Mouse (Mus musculus) midbrain, embryonic 15.5 days (tissue): ENCODE measurements around the gene Smim14. TPM values are rescaled to one million over a fixed set of nuclear protein-coding genes. Genes with fewer than 3 reads are reported as not detected.
"Not testable (repeated sequence)": the region's sequence is repeated elsewhere in the genome, so short reads cannot be mapped to it uniquely, and the experiment has no call there.

Experiments
- ATAC-seq: fragments of 200-750 bp; cut with Nextera tagmentation; replicated peaks from 2 replicates; pipeline ENCODE4 v1.8.0; 2017; ENCODE audit warnings: moderate TSS enrichment
- H3K27ac ChIP-seq: fragments of 300-500 bp; sonication (generic); 2 replicates; pipeline ENCODE4 v1.5.1; 2015; ENCODE audit warnings: mild to moderate bottlenecking, inconsistent platforms
- H3K27me3 ChIP-seq: fragments of 300-500 bp; sonication (generic); replicated peaks from 2 replicates; pipeline ENCODE4 v1.6.1; 2015; ENCODE audit warnings: inconsistent platforms
- H3K36me3 ChIP-seq: fragments of 300-500 bp; sonication (generic); replicated peaks from 2 replicates; pipeline ENCODE4 v1.6.1; 2015; ENCODE audit warnings: inconsistent platforms
- H3K4me1 ChIP-seq: fragments of 300-500 bp; sonication (generic); 2 replicates; pipeline ENCODE4 v1.6.1; 2015; ENCODE audit warnings: inconsistent platforms
- H3K4me2 ChIP-seq: fragments of 300-500 bp; sonication (generic); 2 replicates; pipeline ENCODE4 v1.6.1; 2015; ENCODE audit warnings: inconsistent platforms, mild to moderate bottlenecking, moderate library complexity
- H3K4me3 ChIP-seq: fragments of 300-500 bp; sonication (generic); 2 replicates; pipeline ENCODE4 v1.5.1; 2015; ENCODE audit warnings: mild to moderate bottlenecking, inconsistent platforms
- H3K9ac ChIP-seq: fragments of 300-500 bp; sonication (generic); 2 replicates; pipeline ENCODE4 v1.6.1; 2015; ENCODE audit warnings: mild to moderate bottlenecking, inconsistent platforms
- H3K9me3 ChIP-seq: fragments of 300-500 bp; sonication (generic); 2 replicates; pipeline ENCODE4 v1.6.1; 2016; ENCODE audit warnings: inconsistent platforms
- WGBS: fragments of 180-500 bp; shearing (Covaris S2); methylation state at CpG from one replicate; pipeline ENCODE4 v1.1.7; 2015; ENCODE audit warnings: mixed read lengths; 5-methylcytosine and 5-hydroxymethylcytosine counted together
- polyA plus RNA-seq: library from polyadenylated mRNA; unstranded; fragments of >200 nt; fragmentation: Nextera tagmentation; extraction: Ambion mirVana; gene quantifications from 2 replicates; pipeline ENCODE4 v1.2.1, GENCODE M21; 2015

Gene Smim14
- polyA plus RNA-seq, 1 experiment from 2014 or later, result 193 TPM

DNA sequence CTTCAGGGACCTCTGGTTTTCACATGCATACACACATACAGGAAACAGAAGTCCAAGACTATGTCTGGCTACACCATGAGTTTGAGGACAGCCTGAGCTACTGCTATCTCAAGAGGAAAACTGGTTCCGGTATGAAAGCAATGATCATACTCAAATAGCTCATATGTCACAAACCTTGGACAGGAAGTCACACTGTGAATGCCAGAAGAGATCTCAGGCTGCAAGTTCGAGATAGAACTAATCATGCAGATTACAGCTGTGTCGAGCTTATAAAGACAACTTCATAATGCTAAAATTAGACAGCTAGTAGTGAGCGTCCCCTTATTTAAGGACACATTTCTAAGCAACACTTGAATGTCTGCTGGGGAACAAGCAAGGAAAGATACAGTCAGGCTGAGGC is 56.5 kb downstream of the Smim14 start:
- Histone ChIP-seq H3K27me3 (no peaks in the 10 kb centered on the region), H3K4me3 (no peak overlapping the region), H3K27ac (no peak overlapping the region), H3K9me3 (no peaks in the 10 kb centered on the region), H3K9ac (no peak overlapping the region), H3K36me3 (no peaks in the 10 kb centered on the region), H3K4me2 (no peak overlapping the region), H3K4me1 (no peaks in the 10 kb centered on the region)
- ATAC-seq, result no peak
- 81% methylated on average over 4 of the region's 4 CpGs for WGBS

GRCm38 (mm10) chr5:65479681-65480445 is 57.1 kb downstream of the Smim14 start:
- H3K4me1 ChIP-seq, result no peaks in the 10 kb centered on the region
- no peak for ATAC-seq
- no peaks in the 10 kb centered on the region for H3K36me3 ChIP-seq
- H3K27ac ChIP-seq, result no peak overlapping the region
- H3K9me3 ChIP-seq, result no peaks in the 10 kb centered on the region
- 90% methylated on average over 9 of the region's 9 CpGs for whole genome bisulfite sequencing
- no peak overlapping the region for H3K9ac ChIP-seq
- no peak overlapping the region for H3K4me3 ChIP-seq
- H3K4me2 ChIP-seq, result no peak overlapping the region
- no peaks in the 10 kb centered on the region for H3K27me3 ChIP-seq

- Histone ChIP-seq H3K9me3 (no peaks in the 10 kb centered on the region), H3K4me3 (no peak overlapping the region), H3K27me3 (no peaks in the 10 kb centered on the region), H3K4me1 (no peaks in the 10 kb centered on the region), H3K36me3 (no peaks in the 10 kb centered on the region), H3K9ac (no peak overlapping the region), H3K27ac (no peak overlapping the region), H3K4me2 (no peak overlapping the region)
- no peak for ATAC-seq
- 58% methylated on average over 4 of the region's 4 CpGs for WGBS
Observed at GRCm38 (mm10) chr5:65478224-65478623, 58.8 kb downstream of the Smim14 start.

- WGBS, result 98% methylated on average over 4 of the region's 4 CpGs
- H3K27me3 ChIP-seq, H3K4me2 ChIP-seq, H3K36me3 ChIP-seq, H3K27ac ChIP-seq, H3K4me1 ChIP-seq, H3K9me3 ChIP-seq, ATAC-seq, H3K4me3 ChIP-seq, H3K9ac ChIP-seq: not testable (repeated sequence)
Observed at GRCm38 (mm10) chr5:65476739-65477138, 60.2 kb downstream of the Smim14 start.

GRCm38 (mm10) chr5:65475806-65476205 is 61.2 kb downstream of the Smim14 start:
- no peaks in the 10 kb centered on the region for H3K9me3 ChIP-seq
- no peak overlapping the region for H3K9ac ChIP-seq
- WGBS, result 81% methylated on average over 2 of the region's 2 CpGs
- no peak for ATAC-seq
- H3K4me1 ChIP-seq, result no peaks in the 10 kb centered on the region
- H3K4me2 ChIP-seq, result no peak overlapping the region
- H3K27ac ChIP-seq, result no peak overlapping the region
- no peaks in the 10 kb centered on the region for H3K27me3 ChIP-seq
- H3K36me3 ChIP-seq, result no peaks in the 10 kb centered on the region
- H3K4me3 ChIP-seq, result no peak overlapping the region

- Histone ChIP-seq H3K36me3 (peaks cover 23% of the 10 kb centered on the region), H3K4me1 (no peaks in the 10 kb centered on the region), H3K27ac (no peak overlapping the region), H3K27me3 (no peaks in the 10 kb centered on the region), H3K4me3 (no peak overlapping the region), H3K4me2 (no peak overlapping the region), H3K9ac (no peak overlapping the region), H3K9me3 (no peaks in the 10 kb centered on the region)
- WGBS, result 94% methylated on average over 6 of the region's 6 CpGs
- no peak for ATAC-seq
Observed at GRCm38 (mm10) chr5:65469766-65470165, 67.2 kb downstream of the Smim14 start.

- no peaks in the 10 kb centered on the region for H3K4me1 ChIP-seq
- no peaks in the 10 kb centered on the region for H3K9me3 ChIP-seq
- no peak overlapping the region for H3K4me2 ChIP-seq
- H3K27me3 ChIP-seq, result no peaks in the 10 kb centered on the region
- peaks cover 23% of the 10 kb centered on the region for H3K36me3 ChIP-seq
- no peak overlapping the region for H3K27ac ChIP-seq
- no peak for ATAC-seq
- H3K4me3 ChIP-seq, result no peak overlapping the region
- WGBS, result 84% methylated on average over 3 of the region's 3 CpGs
- no peak overlapping the region for H3K9ac ChIP-seq
Observed at GRCm38 (mm10) chr5:65466911-65467310, 70.1 kb downstream of the Smim14 start.

DNA sequence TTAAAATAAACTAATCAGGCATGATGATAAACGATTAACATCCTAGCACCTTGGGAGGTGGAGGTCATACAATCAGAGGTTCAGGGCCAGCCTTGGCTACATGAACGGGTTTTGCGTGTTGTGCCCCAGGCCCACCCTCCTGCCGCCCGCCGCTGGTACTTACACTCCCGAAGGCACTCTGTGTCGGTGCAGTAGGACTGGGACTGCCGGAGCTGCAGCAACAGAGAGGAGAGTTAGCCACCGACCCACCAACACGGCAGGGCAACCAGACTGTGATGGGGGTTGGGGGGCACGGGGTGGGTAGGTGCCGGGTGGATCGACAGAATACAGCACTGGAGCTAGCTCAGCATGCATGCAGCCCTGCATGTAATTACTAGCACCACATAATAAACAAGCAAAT is 76.6 kb downstream of the Smim14 start:
- Histone ChIP-seq H3K36me3 (no peaks in the 10 kb centered on the region), H3K9ac (no peak overlapping the region), H3K27ac (no peak overlapping the region), H3K4me2 (no peak overlapping the region), H3K4me3 (no peak overlapping the region), H3K9me3 (no peaks in the 10 kb centered on the region), H3K4me1 (no peaks in the 10 kb centered on the region), H3K27me3 (no peaks in the 10 kb centered on the region)
- 90% methylated on average over 14 of the region's 14 CpGs for WGBS
- no peak for ATAC-seq

DNA sequence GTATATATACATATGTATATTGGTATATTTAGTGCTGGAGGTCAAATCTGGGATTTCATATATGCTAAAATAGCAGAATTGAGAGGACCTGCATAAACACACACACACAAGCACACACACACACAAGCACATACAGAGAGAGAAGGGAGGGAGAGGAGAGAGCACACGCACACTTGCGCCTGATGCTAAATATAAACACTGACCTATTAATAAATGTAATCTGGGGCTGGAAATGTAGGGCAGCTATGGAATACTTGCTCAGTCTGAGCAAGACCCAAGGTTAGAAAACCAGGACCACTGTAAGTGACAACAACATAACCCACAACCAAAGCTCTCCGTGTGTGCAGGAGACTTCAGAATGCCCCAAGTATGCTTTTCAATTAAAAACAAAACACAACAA is 77.5 kb downstream of the Smim14 start:
- H3K4me2 ChIP-seq, result no peak overlapping the region
- H3K27me3 ChIP-seq, result no peaks in the 10 kb centered on the region
- no peak for ATAC-seq
- WGBS, result 92% methylated on average over 3 of the region's 3 CpGs
- no peak overlapping the region for H3K27ac ChIP-seq
- H3K36me3 ChIP-seq, result no peaks in the 10 kb centered on the region
- no peak overlapping the region for H3K4me3 ChIP-seq
- H3K9me3 ChIP-seq, result no peaks in the 10 kb centered on the region
- no peak overlapping the region for H3K9ac ChIP-seq
- H3K4me1 ChIP-seq, result no peaks in the 10 kb centered on the region

- H3K9me3 ChIP-seq, result no peaks in the 10 kb centered on the region
- H3K4me1 ChIP-seq, result no peaks in the 10 kb centered on the region
- no peak overlapping the region for H3K9ac ChIP-seq
- no peak for ATAC-seq
- H3K4me3 ChIP-seq, result no peak overlapping the region
- no peak overlapping the region for H3K4me2 ChIP-seq
- no peak overlapping the region for H3K27ac ChIP-seq
- H3K27me3 ChIP-seq, result no peaks in the 10 kb centered on the region
- 81% methylated on average over 5 of the region's 5 CpGs for WGBS
- no peaks in the 10 kb centered on the region for H3K36me3 ChIP-seq
Observed at GRCm38 (mm10) chr5:65457846-65458245, 79.1 kb downstream of the Smim14 start.

GRCm38 (mm10) chr5:65457086-65457827 is 79.7 kb downstream of the Smim14 start:
- Histone ChIP-seq H3K27ac (no peak overlapping the region), H3K9me3 (no peaks in the 10 kb centered on the region), H3K4me3 (no peak overlapping the region), H3K4me2 (no peak overlapping the region), H3K9ac (no peak overlapping the region), H3K36me3 (no peaks in the 10 kb centered on the region), H3K27me3 (no peaks in the 10 kb centered on the region), H3K4me1 (no peaks in the 10 kb centered on the region)
- WGBS, result 71% methylated on average over 7 of the region's 7 CpGs
- ATAC-seq, result no peak

DNA sequence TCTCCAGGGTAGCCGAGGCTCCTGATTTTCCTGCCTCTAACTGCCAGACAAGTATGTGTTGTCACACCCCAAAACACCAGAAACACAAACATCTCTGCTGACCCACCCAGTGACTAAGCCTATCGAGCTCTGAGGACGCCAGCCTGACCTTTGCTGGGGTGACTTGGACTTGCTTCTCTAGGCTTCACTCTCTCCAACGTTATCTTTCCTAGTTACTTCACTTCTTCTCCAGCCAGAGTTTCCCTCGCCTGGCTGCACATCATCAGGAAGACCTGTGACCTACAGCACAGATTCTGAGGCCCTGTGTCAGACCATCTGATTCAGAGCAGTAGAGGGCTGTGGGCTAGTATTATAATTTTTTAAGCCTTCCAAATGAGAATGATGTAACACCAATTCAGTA is 82.2 kb downstream of the Smim14 start:
- 74% methylated on average over 5 of the region's 5 CpGs for WGBS
- Histone ChIP-seq H3K4me1 (no peaks in the 10 kb centered on the region), H3K4me2 (no peak overlapping the region), H3K4me3 (no peak overlapping the region), H3K9me3 (no peaks in the 10 kb centered on the region), H3K27me3 (no peaks in the 10 kb centered on the region), H3K36me3 (peaks cover 6% of the 10 kb centered on the region; the same call in 1 of the 2 replicates), H3K27ac (no peak overlapping the region), H3K9ac (no peak overlapping the region)
- no peak for ATAC-seq

DNA sequence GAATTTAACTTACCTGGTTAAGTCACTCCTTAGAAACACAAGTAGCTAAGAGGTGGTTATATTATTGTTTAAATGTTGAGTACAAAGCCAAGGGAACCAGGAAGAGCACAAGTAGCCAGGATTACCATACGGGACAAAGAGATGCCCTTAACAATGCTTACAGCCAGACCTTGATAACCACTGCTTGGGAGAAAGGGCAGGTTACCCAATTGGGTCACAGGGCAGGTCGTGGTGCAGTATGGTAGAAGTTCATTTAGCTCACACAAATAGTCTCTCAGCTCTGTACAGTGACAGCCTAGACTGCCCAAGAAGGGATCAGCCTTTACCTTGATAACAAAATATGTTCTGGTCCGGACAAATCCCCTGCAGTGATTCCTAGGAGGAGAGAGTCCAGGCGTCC is 88.0 kb downstream of the Smim14 start:
- WGBS, result 82% methylated on average over 4 of the region's 4 CpGs

More for the DNA sequence above, 88.0 kb downstream of the Smim14 start:
- no peak overlapping the region for H3K4me3 ChIP-seq
- H3K27ac ChIP-seq, result no peak overlapping the region
- no peak for ATAC-seq
- H3K27me3 ChIP-seq, result no peaks in the 10 kb centered on the region
- no peaks in the 10 kb centered on the region for H3K4me1 ChIP-seq
- no peaks in the 10 kb centered on the region for H3K9me3 ChIP-seq
- H3K36me3 ChIP-seq, result peaks cover 17% of the 10 kb centered on the region; the same call in 1 of the 2 replicates
- no peak overlapping the region for H3K9ac ChIP-seq
- no peak overlapping the region for H3K4me2 ChIP-seq
